Mouse (Mus musculus): ENCODE results near the gene Sacs.

The Sacs gene

GRCm38 (mm10) chr14:61160920-61161319, 22.7 kb downstream of the Sacs start:
- DNase-seq (ENCODE audit: low read depth, low spot score): no peak

GRCm38 (mm10) chr14:61161367-61162334, 23.4 kb downstream of the Sacs start:
- DNase-seq (ENCODE audit: low read depth, low spot score): no peak

- DNase-seq (ENCODE audit: low read depth, low spot score): no peak
Measured at GRCm38 (mm10) chr14:61164461-61164860, 26.2 kb downstream of the Sacs start.

GRCm38 (mm10) chr14:61165929-61166328, 27.7 kb downstream of the Sacs start:
- DNase-seq (ENCODE audit: low read depth, low spot score): no peak

GRCm38 (mm10) chr14:61171261-61171970, 33.2 kb downstream of the Sacs start:
- no peak for DNase-seq (ENCODE audit: low read depth, low spot score)

- DNase-seq (ENCODE audit: low read depth, low spot score): peak; percentile 97
Measured at GRCm38 (mm10) chr14:61172548-61173158, 34.4 kb downstream of the Sacs start.

- peak; percentile 28 for DNase-seq (ENCODE audit: low read depth, low spot score)
Measured at GRCm38 (mm10) chr14:61173229-61173628, 35.0 kb downstream of the Sacs start.

- no peak for DNase-seq (ENCODE audit: low read depth, low spot score)
Measured at GRCm38 (mm10) chr14:61191904-61192303, 53.6 kb downstream of the Sacs start.

GRCm38 (mm10) chr14:61192326-61192725, 54.1 kb downstream of the Sacs start:
- no peak for DNase-seq (ENCODE audit: low read depth, low spot score)

- no peak for DNase-seq (ENCODE audit: low read depth, low spot score)
Measured at GRCm38 (mm10) chr14:61194416-61194815, 56.2 kb downstream of the Sacs start.

- no peak for DNase-seq (ENCODE audit: low read depth, low spot score)
Measured at GRCm38 (mm10) chr14:61210111-61210510, 71.9 kb downstream of the Sacs start.

GRCm38 (mm10) chr14:61211754-61212153, 73.5 kb downstream of the Sacs start:
- no peak for DNase-seq (ENCODE audit: low read depth, low spot score)

- no peak for DNase-seq (ENCODE audit: low read depth, low spot score)
Measured at GRCm38 (mm10) chr14:61221166-61221565, 82.9 kb downstream of the Sacs start.

GRCm38 (mm10) chr14:61222506-61222905, 84.2 kb downstream of the Sacs start:
- DNase-seq (ENCODE audit: low read depth, low spot score): no peak

- DNase-seq (ENCODE audit: low read depth, low spot score): no peak
Measured at GRCm38 (mm10) chr14:61223740-61224139, 85.5 kb downstream of the Sacs start.

GRCm38 (mm10) chr14:61224387-61225077, 86.3 kb downstream of the Sacs start:
- no peak for DNase-seq (ENCODE audit: low read depth, low spot score)

- no peak for DNase-seq (ENCODE audit: low read depth, low spot score)
Measured at GRCm38 (mm10) chr14:61226151-61226550, 87.9 kb downstream of the Sacs start.

- no peak for DNase-seq (ENCODE audit: low read depth, low spot score)
Measured at GRCm38 (mm10) chr14:61229763-61230162, 91.5 kb downstream of the Sacs start.

- DNase-seq (ENCODE audit: low read depth, low spot score): no peak
Measured at GRCm38 (mm10) chr14:61230179-61230578, 91.9 kb downstream of the Sacs start.

GRCm38 (mm10) chr14:61232016-61232568, 93.8 kb downstream of the Sacs start:
- no peak for DNase-seq (ENCODE audit: low read depth, low spot score)

GRCm38 (mm10) chr14:61235846-61236474, 97.7 kb downstream of the Sacs start:
- no peak for DNase-seq (ENCODE audit: low read depth, low spot score)

Data from retina, adult 2 months (tissue).